Mouse (Mus musculus): ENCODE data around the gene Hsd11b1.

GRCm38 (mm10) chr1:193272137-193272915 lies 8.5 kb upstream of the Hsd11b1 start:
- TF ChIP-seq CTCF (IDR thresholded peaks at IDR 0.05; ENCODE audit: borderline replicate concordance, insufficient read depth, low read length): no peak
- no peak for TF ChIP-seq POLR2A (IDR thresholded peaks at IDR 0.05; ENCODE audit: low read depth, low read length)
